Mouse (Mus musculus): Measurements from ENCODE around the gene Naa16.

DNA sequence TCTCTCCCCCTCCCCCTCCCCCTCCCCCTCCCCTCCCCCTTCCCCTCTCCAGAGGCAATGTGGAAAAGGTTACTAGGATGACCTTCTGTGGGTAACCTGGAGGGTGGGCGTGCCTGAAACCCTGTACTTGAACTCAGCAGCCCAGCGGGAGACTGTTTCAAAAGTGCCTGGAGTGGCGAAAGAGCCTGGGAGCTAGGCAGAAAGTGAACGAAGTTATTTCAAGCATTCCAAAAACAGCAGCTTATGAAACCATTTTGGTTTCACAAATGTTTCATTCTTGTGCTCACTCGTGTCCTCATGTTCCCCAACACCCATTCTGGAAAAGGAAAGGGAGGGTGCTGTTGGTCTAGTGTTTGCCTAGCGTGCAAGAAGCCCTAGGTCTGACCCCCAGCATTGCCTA lies 90.8 kb downstream of the Naa16 start:
- TF ChIP-seq POLR2A (IDR thresholded peaks at IDR 0.05; ENCODE audit: extremely low read depth, insufficient read depth, low read length), result no peak
- TF ChIP-seq CTCF (IDR thresholded peaks at IDR 0.05; ENCODE audit: extremely low read depth, insufficient read depth, low read length), result no peak
